Mouse (Mus musculus) megakaryocyte, embryonic 14.5 days (primary cell): ENCODE measurements around the gene Gm38394. TPM values are rescaled to one million over a fixed set of nuclear protein-coding genes. Genes with fewer than 3 reads are reported as not detected.

ENCODE experiments used
- H3K27me3 ChIP-seq: replicated peaks from 2 replicates; pipeline ENCODE3; 2012; ENCODE audit warnings: inconsistent platforms
- H3K36me3 ChIP-seq: replicated peaks from 2 replicates; pipeline ENCODE3; 2012; ENCODE audit warnings: low read length, inconsistent platforms, mixed read lengths
- H3K4me1 ChIP-seq: 2 replicates; pipeline ENCODE4 v1.6.1; 2012; ENCODE audit warnings: inconsistent platforms
- H3K4me3 ChIP-seq: replicated peaks from 2 replicates; pipeline ENCODE3; 2012; ENCODE audit warnings: moderate library complexity, mild to moderate bottlenecking, inconsistent platforms
- H3K9me3 ChIP-seq: 2 replicates; pipeline ENCODE4 v1.6.1; 2012; ENCODE audit warnings: inconsistent platforms
- FLI1 ChIP-seq: IDR thresholded peaks from 2 replicates; pipeline ENCODE4 v1.6.1; 2012; ENCODE audit warnings: low read length, inconsistent platforms, mixed read lengths
- GATA1 ChIP-seq: IDR thresholded peaks from 3 replicates; pipeline ENCODE4 v1.6.1; 2012; ENCODE audit warnings: mixed read lengths, low read length, inconsistent platforms, borderline replicate concordance
- polyA plus RNA-seq: library from polyadenylated mRNA; stranded (reverse); fragments of >175 nt; gene quantifications from 2 replicates; pipeline ENCODE4 v1.2.3, GENCODE M21; 2012; ENCODE audit warnings: low replicate concordance; ENCODE audit not compliant: insufficient read depth

Gm38394 gene
- polyA plus RNA-seq, 1 experiment: 0.46 TPM

- Histone ChIP-seq H3K4me3 (no peak overlapping the region), H3K9me3 (no peaks in the 10 kb centered on the region), H3K36me3 (peaks cover 12% of the 10 kb centered on the region), H3K27me3 (peaks cover 7% of the 10 kb centered on the region), H3K4me1 (no peaks in the 10 kb centered on the region)
- TF ChIP-seq GATA1: no peak
- TF ChIP-seq FLI1: no peak
These were observed 64.7 kb downstream of the Gm38394 start for GRCm38 (mm10) chr1:133596298-133597007.

DNA sequence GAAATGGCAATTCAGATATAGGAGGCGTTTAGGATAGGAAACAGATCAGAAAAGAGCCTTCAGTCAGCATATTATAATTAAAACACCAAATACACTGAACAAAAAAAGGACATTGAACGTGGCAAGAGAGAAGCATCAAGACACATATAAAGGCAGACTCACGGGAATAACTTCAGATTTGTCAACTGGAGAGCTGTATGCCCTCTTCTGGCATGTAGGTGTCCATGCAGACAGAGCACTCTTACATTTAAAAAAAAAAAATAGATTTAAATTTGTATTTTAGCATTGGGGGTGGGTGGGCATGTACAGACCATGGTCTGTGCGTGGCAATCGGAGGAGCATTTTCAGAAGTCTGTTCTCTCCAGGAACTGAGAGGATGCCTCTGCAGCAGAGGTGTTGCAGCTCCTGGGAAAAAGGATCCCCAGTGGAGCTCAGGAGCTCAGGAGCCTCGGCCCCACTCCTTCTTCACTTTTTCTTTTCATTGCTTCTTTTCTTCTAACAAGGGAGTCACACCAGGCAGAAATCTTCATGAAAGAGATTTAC, 75.1 kb downstream of the Gm38394 start:
- Histone ChIP-seq H3K27me3 (peaks cover 32% of the 10 kb centered on the region), H3K36me3 (no peaks in the 10 kb centered on the region), H3K4me1 (no peaks in the 10 kb centered on the region), H3K4me3 (no peak overlapping the region), H3K9me3 (peaks cover 10% of the 10 kb centered on the region)
- TF ChIP-seq FLI1 (no peak), GATA1 (no peak)

DNA sequence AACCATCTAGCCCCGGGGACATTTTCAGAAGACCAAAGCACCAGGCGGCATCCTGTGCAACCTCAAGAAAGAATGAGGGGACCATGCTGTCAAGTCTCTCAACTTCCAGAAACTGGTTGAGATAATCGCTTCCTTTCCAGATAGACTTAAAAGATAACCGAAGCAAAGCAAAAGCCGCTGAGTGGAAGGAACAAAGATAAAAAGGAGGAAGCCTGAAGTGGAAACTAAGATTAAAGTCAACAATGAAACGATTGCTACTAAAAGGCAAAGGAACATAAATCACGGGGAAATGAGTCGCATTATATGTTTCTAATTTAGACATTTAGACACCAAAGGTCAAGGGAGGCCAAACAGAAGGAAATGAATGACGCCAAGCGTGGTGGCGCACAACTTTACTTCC, 89.8 kb downstream of the Gm38394 start:
- H3K4me3 ChIP-seq: no peak overlapping the region
- no peaks in the 10 kb centered on the region for H3K36me3 ChIP-seq
- H3K4me1 ChIP-seq: no peaks in the 10 kb centered on the region
- H3K9me3 ChIP-seq: peaks cover 19% of the 10 kb centered on the region
- H3K27me3 ChIP-seq: peaks cover under 1% of the 10 kb centered on the region
- TF ChIP-seq FLI1: no peak
- TF ChIP-seq GATA1: no peak

Other genes with a start within 250 kb of the Gm38394 start
- gene Sox13, start 236.9 kb downstream of the Gm38394 start, polyA plus RNA-seq: 1.3 and 3.4 TPM in 2 replicates
- gene Snrpe, start 51.0 kb downstream of the Gm38394 start, polyA plus RNA-seq: 14.8 TPM in 1 of 2 replicates, not detected in the other
- gene Zbed6, start 433 bp downstream of the Gm38394 start, polyA plus RNA-seq: not detected in 2 replicates
- 0.47 TPM in 1 of 2 replicates, not detected in the other for gene Lax1, start 28.8 kb upstream of the Gm38394 start, polyA plus RNA-seq
- gene Atp2b4, start 139.7 kb upstream of the Gm38394 start, polyA plus RNA-seq: 3.9 TPM in 1 of 2 replicates, not detected in the other
- not detected in 2 replicates for gene Optc, start 246.7 kb upstream of the Gm38394 start, polyA plus RNA-seq